Mouse (Mus musculus): ENCODE data around the gene Syt12.

DNA sequence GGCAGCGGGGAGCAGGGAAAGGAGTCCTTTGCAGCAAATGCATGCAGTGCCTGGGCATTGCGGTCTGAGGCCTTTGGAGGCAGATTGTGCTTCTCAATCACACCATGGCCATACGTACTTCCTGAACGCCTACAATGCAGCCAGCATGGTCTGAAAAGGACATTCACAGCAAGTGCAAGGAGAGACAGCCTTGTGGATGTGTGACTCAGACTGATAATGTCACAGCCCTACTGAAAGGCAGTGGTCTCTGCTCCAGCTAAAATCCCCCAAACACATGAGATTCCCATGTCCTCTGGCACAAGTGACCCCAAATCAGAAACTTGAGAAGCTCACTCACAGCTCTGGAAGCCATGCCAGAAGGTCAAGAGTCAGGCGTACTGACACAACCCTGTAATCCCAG is 18.6 kb upstream of the Syt12 start:
- TF ChIP-seq CTCF (IDR thresholded peaks at IDR 0.05; ENCODE audit: control insufficient read depth, insufficient read depth, low read length): no peak
- TF ChIP-seq POLR2A (IDR thresholded peaks at IDR 0.05; ENCODE audit: borderline replicate concordance, control insufficient read depth, low read depth, low read length): no peak

All from bone marrow, adult 2 months (tissue).